Mouse (Mus musculus): Measurements from ENCODE around the gene Supt3.

The Supt3 gene

DNA sequence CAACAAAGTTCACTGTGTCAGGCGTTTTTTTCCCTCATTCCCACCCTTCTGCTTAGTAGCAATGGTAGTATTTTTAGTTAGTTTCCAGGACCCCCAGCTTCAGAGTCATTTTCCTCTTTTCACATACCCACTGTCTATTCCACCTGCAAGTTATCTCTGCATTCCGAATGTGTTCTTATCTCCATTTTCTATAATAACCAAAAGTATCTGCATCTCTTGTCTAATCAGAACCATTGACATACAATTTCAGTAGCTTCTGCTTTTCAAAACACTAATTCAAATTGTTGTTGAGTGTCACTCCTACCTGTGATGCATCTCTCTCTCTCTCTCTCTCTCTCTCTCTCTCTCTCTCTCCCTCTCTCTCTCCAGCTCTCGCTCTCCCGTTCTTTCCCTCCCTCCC, 3.4 kb downstream of the Supt3 start:
- in situ Hi-C loops (cut with MboI, MseI) = no loop called here

DNA sequence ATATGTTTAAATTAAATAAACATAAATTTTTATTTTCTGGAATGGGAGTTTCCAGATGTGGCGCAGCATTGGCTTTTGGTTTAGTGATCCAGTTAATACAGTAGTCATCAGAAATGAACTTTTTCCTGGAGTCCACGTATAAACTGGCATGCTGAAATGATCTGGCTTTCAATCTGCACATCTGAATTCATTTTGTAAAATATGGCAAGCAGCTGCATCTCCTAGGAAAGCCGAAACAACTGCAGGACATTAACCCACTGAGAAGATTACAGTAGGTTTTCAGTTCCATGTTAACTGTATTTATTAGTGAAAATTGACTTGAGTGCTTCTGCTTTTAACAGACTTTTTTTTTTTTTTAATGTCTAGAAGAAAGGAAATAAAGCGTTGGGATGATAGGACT, 5.4 kb downstream of the Supt3 start:
- in situ Hi-C loops (cut with MboI, MseI) = no loop called here

DNA sequence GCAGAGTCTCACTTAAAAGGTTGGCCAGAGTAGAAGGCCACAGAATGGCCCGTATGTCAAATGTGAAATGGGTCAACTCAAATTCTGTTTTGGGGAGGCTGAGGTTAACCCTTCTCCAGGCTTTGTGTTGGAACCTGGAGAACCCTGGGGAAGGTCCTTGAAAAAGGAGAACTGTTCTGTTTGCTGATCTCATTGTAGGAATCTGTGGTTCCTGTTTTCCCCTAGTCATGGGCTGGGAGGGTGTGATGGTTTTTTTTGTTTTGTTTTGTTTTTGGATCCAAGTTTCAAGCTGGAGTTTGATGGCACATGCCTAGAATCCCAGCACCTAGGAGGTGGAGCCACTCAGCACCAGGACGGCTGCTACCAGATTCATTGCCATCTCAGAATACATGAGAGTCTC, 6.2 kb downstream of the Supt3 start:
- in situ Hi-C loops (cut with MboI, MseI) = no loop called here

DNA sequence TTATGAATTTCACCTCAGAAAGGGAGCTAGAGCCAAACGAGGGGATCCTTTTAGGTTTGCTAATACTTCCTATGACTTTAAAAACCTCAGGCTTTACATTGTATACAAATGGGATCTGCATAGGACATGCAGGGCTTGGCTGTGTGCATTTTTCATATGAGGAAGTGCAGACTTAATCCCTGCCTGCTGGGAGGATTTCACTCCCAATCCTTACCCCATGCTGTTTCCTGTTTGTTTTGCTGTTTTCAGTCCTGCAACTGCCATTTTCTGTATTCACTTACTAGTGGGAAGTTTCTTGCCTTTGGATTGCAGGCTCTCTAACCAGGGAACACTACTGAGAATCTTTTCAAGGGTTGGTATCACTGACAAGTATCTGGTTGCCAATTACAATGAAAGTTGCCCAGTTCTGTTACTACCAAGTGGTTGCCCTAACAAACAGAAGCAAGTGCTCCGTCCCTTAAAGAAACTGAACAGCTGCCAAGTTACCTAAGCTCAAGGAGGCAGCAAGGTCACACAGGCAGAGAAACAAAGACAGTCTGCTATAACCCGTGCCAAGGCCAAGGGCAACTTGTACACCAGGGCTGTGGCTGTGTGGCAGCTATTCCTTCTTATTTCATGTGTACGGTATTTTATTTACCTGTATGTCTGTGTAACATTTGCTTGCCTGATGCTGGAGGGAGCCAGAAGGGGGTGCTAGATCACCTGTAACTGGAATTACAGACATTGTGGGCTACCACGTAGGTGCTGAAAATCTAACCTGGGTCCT, 12.2 kb downstream of the Supt3 start:
- in situ Hi-C loops (cut with MboI, MseI) = no loop called here

DNA sequence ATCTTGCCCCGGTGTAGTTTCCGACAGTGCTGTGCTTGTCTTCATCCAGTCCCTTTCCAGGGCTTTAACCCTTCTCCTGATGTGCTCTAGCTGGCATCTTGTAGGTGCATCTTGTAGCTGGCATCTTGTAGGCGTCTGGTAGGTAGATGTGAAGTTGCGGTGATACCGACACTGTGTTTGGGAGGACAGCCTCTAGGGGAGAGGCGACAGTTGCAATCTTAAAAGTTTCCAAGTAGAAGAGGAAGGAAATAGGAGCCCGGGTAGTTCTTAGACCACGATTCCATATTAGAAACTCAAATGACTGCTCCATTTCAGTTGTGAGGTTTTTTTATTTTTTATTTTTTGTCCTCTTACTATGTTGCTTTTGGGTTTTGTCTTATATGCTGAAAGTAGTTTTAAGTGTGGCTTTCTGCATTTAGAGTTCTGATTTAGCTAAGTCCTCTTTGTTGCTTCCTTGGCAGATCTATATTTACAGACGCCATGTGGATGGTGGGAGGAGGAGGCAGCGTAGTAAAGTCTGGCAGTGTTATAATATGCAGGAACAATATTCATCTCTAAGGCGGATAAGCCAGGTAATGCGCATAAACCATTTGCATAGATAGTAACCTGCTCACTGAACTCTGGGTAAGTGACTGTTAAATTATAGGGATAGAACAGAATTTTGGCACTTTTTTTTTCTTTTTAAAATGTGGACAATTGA, 15.4 kb downstream of the Supt3 start:
- in situ Hi-C loops (cut with MboI, MseI) = loop anchor here (5.0 kb wide), 1 partner anchor 125 kb away; no protein-coding TSS in a partner anchor

DNA sequence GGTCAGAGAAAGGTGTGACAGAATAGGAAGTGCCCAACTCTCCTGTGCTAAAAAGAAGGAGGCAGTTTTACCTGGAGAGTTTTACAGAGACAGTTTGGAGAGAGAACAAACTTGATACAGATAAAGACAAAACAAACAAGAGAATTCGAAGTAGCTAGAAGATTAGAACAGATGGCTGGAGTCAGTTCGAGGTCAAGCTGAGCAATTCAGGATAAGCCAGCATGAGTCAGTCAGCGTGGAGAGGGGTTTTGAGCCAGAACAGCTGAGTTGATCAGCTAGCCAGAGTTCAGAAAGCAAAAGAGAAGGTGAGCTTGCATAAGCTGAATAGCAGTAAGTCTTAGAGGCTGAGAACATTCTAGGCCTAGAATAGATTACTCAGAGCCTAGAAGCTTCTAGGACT, 20.4 kb downstream of the Supt3 start:
- in situ Hi-C loops (cut with MboI, MseI) = no loop called here

DNA sequence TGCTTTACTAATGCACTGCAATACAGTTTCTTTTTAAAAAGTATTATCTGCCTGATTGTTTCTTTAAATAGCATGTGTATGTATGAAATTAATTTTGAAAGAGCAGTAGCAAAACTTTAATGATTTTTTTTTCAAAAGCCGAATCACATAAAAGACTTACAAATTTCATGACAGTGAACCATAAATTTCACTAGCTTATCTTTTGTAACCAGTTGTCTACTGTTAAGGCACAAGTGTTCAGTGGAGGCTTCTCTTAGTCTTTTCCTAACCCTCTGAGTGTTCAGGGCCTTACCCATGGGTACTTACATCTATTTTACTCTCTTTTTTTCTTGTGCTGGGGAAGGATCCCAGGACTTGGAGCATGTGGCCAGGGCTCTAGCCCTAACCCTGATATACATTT, 30.1 kb downstream of the Supt3 start:
- in situ Hi-C loops (cut with MboI, MseI) = no loop called here

DNA sequence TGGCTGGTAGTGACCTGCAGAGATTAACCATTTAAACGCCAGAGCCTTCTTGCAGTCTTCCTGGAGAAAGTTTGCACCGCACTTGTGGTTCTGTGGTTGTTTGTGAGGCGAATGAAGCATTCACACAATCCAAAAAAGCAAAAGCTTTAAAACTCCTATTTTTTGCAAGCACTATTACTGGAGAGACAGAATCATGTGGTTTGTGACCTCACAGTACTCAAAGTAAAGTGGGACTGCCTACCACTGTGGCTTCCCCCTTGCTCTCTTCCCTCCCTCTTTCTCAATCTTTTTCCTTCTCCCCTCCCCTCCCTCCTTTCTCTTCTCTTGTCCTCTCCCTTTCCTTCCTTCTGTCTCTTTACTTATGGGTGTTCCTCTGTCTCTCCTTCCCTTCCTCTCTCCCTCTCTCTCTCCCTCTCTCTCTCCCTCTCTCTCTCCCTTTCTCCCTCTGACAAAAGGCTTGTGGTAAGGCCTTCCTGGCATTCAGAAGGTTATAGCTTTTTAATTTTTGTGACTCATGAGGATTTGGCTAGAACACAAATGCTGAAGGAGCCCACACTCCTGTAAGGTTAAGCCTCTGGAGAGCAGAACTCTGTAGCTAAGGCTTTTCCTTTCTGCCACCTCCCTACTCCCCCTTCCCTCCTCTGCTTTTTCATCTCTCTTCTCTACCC, 37.7 kb downstream of the Supt3 start, which contains the start of gene Runx2:
TSS of gene Runx2 (minus strand) at position 290 of the 668 bp plus-strand sequence.
- in situ Hi-C loops (cut with MboI, MseI) = no loop called here

DNA sequence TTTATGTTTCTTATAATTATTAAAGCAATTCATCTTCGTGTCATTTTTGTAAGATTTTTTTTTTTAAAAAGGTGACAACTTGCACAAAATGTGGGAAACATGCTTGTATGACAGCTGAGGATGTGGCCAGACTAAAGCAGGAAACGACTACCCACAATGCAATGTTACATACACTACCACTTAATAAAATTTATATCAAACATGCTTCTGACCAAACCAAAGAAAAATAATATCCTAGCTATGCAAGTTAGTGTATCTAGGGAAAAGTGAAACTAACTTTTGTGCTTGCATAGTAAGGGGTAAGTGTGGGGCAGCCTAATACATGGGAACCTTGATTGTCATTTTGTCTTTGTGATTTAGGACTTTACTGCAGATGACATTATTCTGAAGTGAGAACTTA, 41.9 kb downstream of the Supt3 start:
- in situ Hi-C loops (cut with MboI, MseI) = no loop called here

DNA sequence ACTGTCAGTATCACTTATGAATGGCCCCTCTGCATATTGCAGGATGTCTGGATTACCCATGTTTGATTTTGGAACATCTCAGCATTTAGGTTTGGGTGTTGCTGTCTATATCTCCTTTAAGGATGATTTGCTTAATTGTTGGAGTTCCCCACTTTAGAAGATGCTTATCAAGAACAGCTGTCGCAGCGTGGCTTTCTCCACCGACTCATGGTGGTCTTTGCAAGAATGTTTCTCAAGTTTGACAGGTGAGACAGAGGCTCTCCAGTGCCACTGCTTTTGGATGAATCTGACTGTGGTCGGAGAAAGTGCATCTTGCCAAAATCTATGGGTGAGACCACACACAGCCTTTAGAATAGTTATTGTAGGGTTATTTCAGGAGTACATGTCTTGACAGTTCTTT, 42.9 kb downstream of the Supt3 start:
- in situ Hi-C loops (cut with MboI, MseI) = no loop called here

DNA sequence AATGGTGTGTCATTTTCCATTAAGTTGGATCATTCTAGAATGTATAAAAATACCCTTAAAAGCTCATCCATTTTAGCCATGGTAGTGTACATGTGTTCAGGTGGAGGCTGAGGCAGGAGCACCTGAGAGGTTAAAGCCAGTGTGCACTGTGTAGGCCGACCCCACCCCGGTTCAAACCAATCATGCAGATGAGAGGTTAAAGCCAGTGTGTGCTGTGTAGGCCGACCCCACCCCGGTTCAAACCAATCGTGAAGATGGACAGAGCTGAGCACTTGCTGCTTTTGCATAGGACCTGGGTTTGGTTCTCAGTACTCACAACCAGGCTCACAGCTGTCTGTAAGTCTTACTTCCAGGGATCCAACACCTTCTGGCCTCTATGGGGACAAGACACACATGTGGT, 45.0 kb downstream of the Supt3 start:
- in situ Hi-C loops (cut with MboI, MseI) = no loop called here

DNA sequence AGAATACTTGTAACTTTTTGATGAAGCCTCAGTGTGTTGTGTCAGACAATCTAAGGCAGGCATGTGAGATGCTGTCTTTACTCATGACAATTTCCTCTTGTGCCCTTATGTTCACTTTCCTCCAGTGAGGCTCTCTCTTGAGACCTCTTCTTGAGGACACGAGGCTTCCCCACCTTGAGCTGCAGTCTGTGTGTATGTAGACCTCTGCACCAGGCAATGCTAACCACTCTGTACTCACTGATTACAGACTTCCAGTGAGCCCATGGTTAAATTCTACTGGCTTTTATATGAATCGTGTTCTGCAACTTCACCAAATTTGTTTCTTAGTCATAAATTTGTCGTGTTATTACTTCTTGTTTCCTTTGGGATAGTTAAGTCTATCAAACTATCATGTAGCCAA, 50.2 kb downstream of the Supt3 start:
- in situ Hi-C loops (cut with MboI, MseI) = no loop called here

DNA sequence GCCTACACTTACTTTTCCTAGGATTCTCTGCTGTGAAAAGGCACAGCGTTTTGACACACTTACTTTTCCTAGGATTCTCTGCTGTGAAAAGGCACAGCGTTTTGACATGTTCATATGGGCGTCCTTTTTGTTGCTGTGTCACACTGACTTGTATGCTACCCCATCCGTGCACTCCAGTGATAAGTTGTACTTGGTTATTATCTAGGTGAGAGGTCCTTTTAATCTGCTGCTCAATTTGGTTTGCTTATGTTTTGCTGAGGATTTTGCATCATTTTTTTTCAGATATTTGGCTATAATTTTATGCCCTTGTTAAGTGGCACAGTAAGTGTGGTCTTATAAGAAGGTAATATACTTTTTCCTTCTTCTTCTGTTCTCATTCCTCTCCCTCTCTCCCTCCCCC, 51.0 kb downstream of the Supt3 start:
- in situ Hi-C loops (cut with MboI, MseI) = no loop called here

DNA sequence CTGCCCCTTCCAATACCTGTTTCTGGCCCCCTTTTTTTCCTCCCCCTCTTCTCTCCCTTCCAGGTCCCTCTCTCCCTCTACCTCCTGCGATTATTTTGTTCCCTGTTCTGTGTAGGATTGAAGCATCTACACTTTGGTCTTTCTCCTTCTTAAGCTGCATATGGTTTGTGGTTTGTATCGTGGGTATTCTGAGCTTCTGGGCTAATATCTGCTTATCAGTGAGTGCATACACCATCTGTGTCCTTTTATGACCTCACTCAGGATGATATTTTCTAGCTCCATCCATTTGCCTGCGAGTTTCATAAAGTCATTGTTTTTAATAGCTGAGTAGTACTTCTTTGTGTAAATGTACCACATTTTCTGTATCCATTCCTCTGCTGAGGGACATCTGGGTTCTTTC, 52.6 kb downstream of the Supt3 start:
- in situ Hi-C loops (cut with MboI, MseI) = no loop called here

DNA sequence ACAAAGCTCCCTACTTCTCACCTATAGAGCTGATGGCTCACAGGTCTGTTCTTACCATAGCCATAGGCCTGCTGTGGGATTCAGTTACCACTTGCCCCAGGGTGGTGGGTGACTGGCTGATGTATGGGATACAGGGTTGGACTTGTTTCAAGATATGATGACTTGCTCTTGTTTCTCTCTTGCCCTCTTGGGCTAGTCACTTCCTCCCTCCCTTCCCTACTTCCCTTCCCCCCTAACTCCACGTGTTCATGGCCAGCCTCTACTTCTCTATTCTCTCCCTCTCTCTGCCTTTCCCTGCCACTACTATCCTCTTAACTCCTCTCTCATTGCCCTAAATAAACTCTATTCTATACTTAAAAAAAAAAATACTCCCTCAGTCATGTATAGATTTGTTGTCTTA, 54.2 kb downstream of the Supt3 start:
- in situ Hi-C loops (cut with MboI, MseI) = no loop called here

DNA sequence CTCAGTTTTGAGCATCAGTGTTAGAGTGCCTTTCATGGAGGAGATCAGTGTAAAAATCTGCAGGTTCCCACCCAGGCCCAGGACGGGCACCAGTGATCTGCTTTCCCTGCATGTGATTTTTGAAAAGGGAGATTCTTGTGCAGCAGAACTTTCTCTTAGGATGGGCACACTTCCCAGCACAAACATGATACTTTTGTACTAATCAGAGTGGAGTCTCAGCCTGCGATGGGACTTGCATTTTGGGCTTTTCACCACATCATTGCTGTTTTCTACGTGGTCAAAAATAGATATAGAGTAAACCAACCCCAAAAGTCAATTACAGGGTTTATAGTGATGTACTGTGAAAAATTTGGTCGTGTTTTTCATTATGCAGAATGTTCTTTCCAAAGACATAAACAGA, 65.2 kb downstream of the Supt3 start:
- in situ Hi-C loops (cut with MboI, MseI) = no loop called here

DNA sequence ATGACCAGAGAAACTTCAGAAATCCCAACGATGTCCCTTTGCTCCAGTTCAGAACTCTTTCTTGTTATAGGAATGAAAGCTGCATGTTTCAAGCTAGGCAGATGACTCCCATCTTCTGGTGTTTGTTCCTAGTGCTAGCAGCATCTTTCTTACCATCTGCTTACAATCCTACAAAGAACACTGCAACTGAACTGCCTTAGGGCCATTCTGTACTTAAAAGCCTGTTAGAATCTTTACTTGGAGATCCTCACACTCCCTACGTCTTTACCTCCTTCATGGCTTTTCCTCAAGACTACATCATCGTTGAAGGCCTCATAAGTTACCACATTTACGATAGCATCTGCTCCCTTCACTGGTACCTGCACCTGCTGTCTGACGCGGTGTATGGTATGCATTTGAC, 86.2 kb downstream of the Supt3 start:
- in situ Hi-C loops (cut with MboI, MseI) = no loop called here

DNA sequence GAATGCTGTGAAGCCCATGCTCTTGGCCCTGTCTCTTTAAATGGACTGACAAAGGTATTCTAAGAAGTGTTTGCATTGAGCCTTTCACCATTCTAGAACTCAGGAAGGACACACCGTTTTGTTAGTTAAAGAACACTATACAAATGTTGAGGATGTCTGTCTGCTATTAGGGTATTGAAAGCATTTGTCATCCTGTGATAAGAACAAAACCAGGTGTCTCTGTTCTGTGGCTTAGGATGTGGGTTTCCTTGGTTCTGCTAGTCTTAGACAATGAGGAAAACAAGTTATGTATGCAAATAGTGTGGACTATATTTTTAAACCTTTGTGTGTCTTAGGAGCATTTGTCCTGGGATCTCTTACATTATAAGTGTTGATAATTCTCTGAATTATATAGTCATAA, 116.6 kb downstream of the Supt3 start:
- in situ Hi-C loops (cut with MboI, MseI) = no loop called here

DNA sequence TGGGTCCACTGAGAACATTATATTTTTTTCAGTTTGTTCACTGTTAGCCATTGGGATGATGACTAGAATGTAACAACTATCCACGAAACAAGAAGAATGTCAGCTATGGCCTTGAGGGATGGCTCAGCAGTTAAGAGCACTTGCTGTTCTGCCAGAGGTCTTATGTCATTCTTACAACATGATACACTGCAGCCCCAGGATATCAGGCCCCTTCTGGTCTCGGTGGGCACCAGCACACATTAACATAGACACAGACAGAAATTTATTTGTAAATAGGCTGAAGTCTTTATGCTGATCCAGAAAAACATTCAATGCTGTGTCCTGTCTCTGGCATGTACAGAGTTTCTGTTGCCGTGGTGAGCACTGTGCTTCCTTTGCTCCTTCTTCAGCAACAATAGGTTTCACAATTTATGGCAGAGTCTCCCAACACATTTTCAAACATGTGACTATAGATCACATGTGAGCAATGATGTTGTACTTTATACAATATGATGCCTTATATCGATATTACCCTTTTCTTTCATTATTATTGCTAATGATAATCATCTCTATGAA, 166.7 kb downstream of the Supt3 start:
- in situ Hi-C loops (cut with MboI, MseI) = no loop called here

DNA sequence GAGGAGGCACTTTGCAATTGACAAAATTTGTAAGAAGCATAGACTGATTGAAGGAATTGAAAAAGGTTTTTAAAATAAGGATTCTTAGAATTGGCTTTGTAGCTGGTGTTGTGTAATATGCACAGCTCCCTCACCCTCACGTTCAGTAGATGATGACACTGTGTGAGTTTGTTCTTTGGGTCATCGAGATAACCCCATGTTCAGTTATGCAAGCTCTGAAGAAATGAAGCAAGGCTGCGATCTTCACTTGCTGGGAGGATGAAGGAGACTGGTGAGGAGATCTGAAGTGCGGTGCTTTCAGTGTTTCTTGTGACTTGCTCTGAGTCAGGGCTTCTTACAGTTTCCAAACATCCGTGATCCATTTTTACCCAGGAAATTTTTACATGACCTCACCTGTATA, 168.4 kb downstream of the Supt3 start:
- in situ Hi-C loops (cut with MboI, MseI) = no loop called here

DNA sequence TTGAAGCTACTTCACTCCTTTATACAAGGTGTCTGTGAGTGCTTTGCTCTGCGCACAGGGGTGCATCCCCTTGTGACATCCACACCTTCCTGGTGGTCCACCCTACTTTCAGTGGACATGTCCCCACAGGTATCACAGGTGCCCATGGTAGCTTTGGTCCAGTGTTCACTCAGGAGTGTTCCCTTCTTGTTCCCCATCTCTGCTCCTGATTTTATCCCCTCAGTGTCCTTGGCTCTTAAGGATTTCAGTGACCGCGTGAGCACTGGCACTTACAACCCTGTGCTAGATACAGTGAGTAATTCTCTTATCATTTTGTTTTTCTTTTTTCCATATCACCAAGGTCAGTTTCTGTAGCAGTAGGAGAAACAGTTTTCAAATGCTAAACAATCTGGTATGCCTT, 171.4 kb downstream of the Supt3 start:
- in situ Hi-C loops (cut with MboI, MseI) = no loop called here

DNA sequence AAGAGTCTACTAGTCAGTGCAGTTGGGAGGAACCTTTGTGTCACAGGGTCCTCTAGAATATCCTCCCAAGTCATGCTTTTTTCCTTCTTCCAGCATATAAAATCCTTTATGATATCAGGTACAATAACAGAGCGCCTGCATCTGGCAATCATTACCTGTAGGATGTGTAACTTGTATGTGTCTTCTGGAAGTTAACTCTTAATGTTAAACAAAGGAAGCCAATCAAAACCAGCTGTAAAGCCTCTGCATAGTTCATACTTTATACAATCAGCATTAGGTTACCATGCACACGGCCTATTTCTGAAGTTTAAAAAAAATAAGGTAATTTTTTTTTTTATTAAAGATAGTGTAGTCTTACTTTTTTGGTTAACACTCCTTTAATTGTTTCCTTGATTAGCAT, 179.7 kb downstream of the Supt3 start:
- in situ Hi-C loops (cut with MboI, MseI) = no loop called here

Data from T-helper 2 cell (primary cell).